Mouse (Mus musculus) liver, adult (tissue): ENCODE measurements around the gene Sdk2.

Source experiments
- GATA4 ChIP-seq: IDR thresholded peaks from 2 replicates; pipeline ENCODE4 v1.6.1; 2014; ENCODE audit warnings: mild to moderate bottlenecking, low read length; ENCODE audit not compliant: insufficient replicate concordance

The Sdk2 gene

GRCm38 (mm10) chr11:114066951-114067762 is at the start of gene Sdk2:
Gene Sdk2 (minus strand): TSS chr11:114067046.
- TF ChIP-seq GATA4, result no peak

GRCm38 (mm10) chr11:114115077-114115476 is 48.2 kb upstream of the Sdk2 start:
- no peak for TF ChIP-seq GATA4

- no peak for TF ChIP-seq GATA4
Observed at GRCm38 (mm10) chr11:114114674-114115073, 47.8 kb upstream of the Sdk2 start.

- TF ChIP-seq GATA4, result no peak
Observed at GRCm38 (mm10) chr11:114110851-114111250, 44.0 kb upstream of the Sdk2 start.

GRCm38 (mm10) chr11:114093636-114094035 is 26.8 kb upstream of the Sdk2 start:
- no peak for TF ChIP-seq GATA4

- no peak for TF ChIP-seq GATA4
Observed at GRCm38 (mm10) chr11:114093175-114093574, 26.3 kb upstream of the Sdk2 start.

- no peak for TF ChIP-seq GATA4
Observed at GRCm38 (mm10) chr11:114080606-114081005, 13.8 kb upstream of the Sdk2 start.

GRCm38 (mm10) chr11:114072644-114073043 is 5.8 kb upstream of the Sdk2 start:
- no peak for TF ChIP-seq GATA4

GRCm38 (mm10) chr11:114071998-114072397 is 5.2 kb upstream of the Sdk2 start:
- no peak for TF ChIP-seq GATA4

GRCm38 (mm10) chr11:114070881-114071280 is 4.0 kb upstream of the Sdk2 start:
- no peak for TF ChIP-seq GATA4

- TF ChIP-seq GATA4, result no peak
Observed at GRCm38 (mm10) chr11:114070131-114070530, 3.3 kb upstream of the Sdk2 start.

- TF ChIP-seq GATA4, result no peak
Observed at GRCm38 (mm10) chr11:114068390-114068789, 1.5 kb upstream of the Sdk2 start.

GRCm38 (mm10) chr11:114066098-114066950 is 522 bp downstream of the Sdk2 start:
- no peak for TF ChIP-seq GATA4

GRCm38 (mm10) chr11:114065596-114065995 is 1.2 kb downstream of the Sdk2 start:
- no peak for TF ChIP-seq GATA4

GRCm38 (mm10) chr11:114064871-114065388 is 1.9 kb downstream of the Sdk2 start:
- no peak for TF ChIP-seq GATA4

- no peak for TF ChIP-seq GATA4
Observed at GRCm38 (mm10) chr11:114061946-114062345, 4.9 kb downstream of the Sdk2 start.

- no peak for TF ChIP-seq GATA4
Observed at GRCm38 (mm10) chr11:114061265-114061664, 5.6 kb downstream of the Sdk2 start.
